Mouse (Mus musculus) E14TG2a.4 (cell line): Measurements from ENCODE around the gene H2afv.
"Not testable (repeated sequence)": the region's sequence is repeated elsewhere in the genome, so short reads cannot be mapped to it uniquely, and the experiment has no call there.

Experiments
- CTCF ChIP-seq: conservative IDR thresholded peaks from 2 replicates; pipeline ENCODE4 v1.5.1; 2014; ENCODE audit warnings: low read length
- NANOG ChIP-seq: IDR thresholded peaks from 2 replicates; pipeline ENCODE4 v1.6.1; 2014; ENCODE audit warnings: borderline replicate concordance, low read length, mixed read lengths
- POU5F1 ChIP-seq: IDR thresholded peaks from 2 replicates; pipeline ENCODE4 v1.6.1; 2014; ENCODE audit warnings: low read length, borderline replicate concordance

DNA sequence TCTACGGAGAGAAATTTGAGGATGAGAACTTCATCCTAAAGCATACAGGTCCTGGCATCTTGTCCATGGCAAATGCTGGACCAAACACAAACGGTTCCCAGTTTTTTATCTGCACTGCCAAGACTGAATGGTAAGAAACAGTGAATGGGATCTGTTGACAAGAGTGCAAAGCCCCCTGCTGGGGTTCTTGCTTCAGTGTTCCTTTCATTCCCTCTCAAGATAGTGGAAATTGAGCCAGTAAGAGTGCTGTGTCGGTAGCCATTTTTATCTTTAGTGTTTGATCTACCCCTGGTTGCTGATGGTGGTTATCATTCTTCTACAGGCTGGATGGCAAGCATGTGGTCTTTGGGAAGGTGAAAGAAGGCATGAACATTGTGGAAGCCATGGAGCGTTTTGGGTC lies 25.1 kb downstream of the H2afv start:
- TF ChIP-seq CTCF, NANOG, POU5F1: not testable (repeated sequence)
